Mouse (Mus musculus) neutrophil, adult 5-6 weeks (primary cell): ENCODE results near the gene F2. TPM values are rescaled to one million over a fixed set of nuclear protein-coding genes. Genes with fewer than 3 reads are reported as not detected.
"Not testable (repeated sequence)": the region's sequence is repeated elsewhere in the genome, so short reads cannot be mapped to it uniquely, and the experiment has no call there.

Experiments used
- ATAC-seq: fragments of 151-379, 151-347 bp; 2 replicates; pipeline ENCODE4 v1.8.0; 2017; ENCODE audit warnings: mild to moderate bottlenecking, moderate TSS enrichment; ENCODE audit not compliant: insufficient number of reproducible peaks, poor library complexity, low FRiP score, severe bottlenecking; ENCODE audit errors: extremely low read depth
- total RNA-seq: library from RNA; stranded (forward); fragments of 200-1000 nt; gene quantifications from 2 replicates; pipeline ENCODE4 v1.2.3, GENCODE M21; 2017

Gene F2
- total RNA-seq, 1 experiment from 2014 or later = 0.23 TPM

DNA sequence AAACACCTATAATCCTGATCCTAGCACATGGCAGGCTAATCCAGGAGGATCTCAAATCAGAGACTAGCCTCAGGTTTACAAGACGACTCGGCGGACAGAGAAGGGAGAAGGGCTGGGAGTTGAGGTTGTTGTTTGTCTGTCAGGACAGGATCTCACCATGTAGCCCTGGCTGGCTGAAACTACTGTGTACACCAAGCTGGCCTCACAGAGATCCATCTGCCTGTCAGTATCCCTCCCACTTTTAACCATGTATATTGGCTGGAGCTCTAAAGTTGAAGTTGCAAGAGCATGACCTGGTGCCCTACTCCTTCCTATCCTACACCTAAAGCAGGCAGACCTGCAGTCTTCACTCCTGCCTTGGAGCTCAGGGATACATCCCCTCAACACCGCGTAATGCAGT is 13.9 kb downstream of the F2 start:
- ATAC-seq = no peak

DNA sequence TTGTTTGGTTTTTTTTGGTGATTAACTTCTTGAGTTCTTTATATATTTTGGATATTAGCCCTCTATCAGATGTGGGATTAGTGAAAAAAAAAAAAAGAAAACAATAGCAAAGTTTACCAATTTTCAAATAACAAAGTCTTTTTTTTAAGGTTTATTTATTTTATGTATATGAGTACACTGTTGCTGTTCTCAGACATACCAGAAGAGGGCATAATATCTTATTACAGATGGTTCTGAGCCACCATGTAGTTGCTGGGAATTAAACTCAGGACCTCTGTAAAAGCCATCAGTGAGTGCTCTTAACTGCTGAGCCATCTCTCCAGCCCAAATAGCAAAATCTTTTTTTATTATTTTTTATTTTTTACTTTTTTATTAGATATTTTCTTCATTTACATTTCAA is 26.8 kb downstream of the F2 start:
- not testable (repeated sequence) for ATAC-seq

DNA sequence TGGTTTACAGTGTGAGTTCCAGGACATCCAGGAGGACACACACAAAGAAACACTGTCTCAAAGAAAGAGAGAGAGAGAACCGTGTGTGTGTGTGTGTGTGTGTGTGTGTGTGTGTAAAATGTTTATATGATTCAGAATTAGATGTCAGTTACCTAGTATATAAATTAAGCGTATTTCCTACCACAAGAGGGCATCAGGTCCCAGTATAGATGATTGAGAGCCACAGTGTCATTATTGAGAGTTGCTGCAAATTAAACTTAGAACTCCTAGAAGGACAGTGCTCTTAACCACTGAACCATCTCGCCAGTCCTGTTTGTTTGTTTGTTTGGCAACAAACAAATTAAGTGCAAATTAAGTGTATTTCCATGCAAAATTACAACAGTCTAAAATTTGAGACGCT is 33.8 kb downstream of the F2 start:
- no peak for ATAC-seq

DNA sequence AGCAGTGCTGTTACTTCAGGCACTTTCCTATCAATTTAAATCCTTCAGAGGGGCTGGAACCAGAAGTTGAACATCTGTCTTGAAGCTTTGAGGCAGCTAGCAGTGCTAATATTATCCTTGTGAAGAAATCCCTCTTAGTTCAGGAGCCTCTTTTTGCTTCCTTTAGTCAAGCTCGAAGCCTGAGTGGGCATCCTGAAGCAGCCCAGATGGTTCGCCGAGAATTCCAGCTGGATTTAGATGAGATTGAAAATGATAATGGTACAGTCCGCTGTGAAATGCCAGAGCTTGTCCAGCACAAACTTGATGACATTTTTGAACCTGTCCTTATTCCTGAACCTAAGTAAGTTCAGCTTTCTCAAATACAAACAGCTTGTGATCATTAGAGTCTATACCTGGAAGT is 35.7 kb downstream of the F2 start:
- ATAC-seq = no peak

DNA sequence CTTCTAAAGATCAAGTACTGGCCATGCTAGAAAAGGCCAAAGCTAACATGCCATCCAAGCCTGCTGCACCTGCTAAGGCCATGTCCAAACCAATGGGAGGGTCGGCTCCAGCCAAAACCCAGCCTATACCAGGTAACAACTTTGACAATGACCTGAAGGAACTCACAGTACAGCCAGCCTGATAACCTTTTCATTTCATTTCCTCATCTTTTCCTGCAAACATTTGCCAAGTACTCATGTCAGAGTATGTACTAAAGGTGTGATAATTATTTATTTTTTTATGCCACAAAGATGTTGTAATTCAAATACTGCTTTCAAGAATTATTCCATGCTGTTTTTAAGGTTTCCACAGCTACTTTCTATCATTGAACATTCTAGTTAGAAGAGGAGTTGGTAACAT is 50.0 kb downstream of the F2 start:
- ATAC-seq = no peak

DNA sequence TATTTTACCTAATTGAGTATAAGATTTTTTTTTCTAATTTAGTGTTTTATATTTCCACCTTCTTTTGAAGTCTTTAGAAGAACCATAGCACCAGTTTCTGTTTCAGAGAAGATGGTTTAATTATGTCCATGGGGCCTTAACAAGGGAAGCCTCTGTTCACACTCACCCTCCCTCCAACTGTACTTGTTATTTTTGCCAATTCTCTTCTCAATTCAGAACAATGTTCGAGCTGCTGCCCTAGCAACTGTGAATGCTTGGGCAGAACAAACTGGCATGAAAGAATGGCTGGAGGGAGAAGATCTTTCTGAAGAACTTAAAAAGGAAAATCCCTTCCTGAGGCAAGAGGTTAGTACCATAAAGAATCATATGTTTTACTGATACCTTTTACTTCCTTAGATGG is 55.3 kb downstream of the F2 start:
- no peak for ATAC-seq

Other genes with a start within 250 kb of the F2 start
- gene 1110051M20Rik, start 191.7 kb downstream of the F2 start, total RNA-seq = 1.7 and 2.9 TPM in 2 replicates
- gene Lrp4, start 178.9 kb downstream of the F2 start, total RNA-seq = 1.0 and 1.1 TPM in 2 replicates
- 31.4 and 35.0 TPM in 2 replicates for gene Ckap5, start 109.7 kb downstream of the F2 start, total RNA-seq
- 19.0 and 19.2 TPM in 2 replicates for gene Zfp408, start 13.4 kb upstream of the F2 start, total RNA-seq
- gene Arhgap1, start 13.4 kb upstream of the F2 start, total RNA-seq = 75.8 and 91.2 TPM in 2 replicates
- 12.7 and 17.2 TPM in 2 replicates for gene Atg13, start 74.2 kb upstream of the F2 start, total RNA-seq
- 11.5 and 11.8 TPM in 2 replicates for gene Harbi1, start 74.4 kb upstream of the F2 start, total RNA-seq
- 41.9 and 42.8 TPM in 2 replicates for gene Ambra1, start 93.7 kb upstream of the F2 start, total RNA-seq